Mouse (Mus musculus) embryonic facial prominence, embryonic 12.5 days (tissue): ENCODE data around the gene Specc1l. TPM values are rescaled to one million over a fixed set of nuclear protein-coding genes. Genes with fewer than 3 reads are reported as not detected.

ENCODE experiments used
- ATAC-seq: fragments of 200-750 bp; cut with Nextera tagmentation; 2 replicates; pipeline ENCODE4 v1.8.0; 2017; ENCODE audit not compliant: insufficient number of reproducible peaks, insufficient read depth, low FRiP score, low TSS enrichment
- H3K27ac ChIP-seq: fragments of 300-500 bp; sonication (generic); 2 replicates; pipeline ENCODE4 v1.5.1; 2016; ENCODE audit warnings: mild to moderate bottlenecking
- H3K27me3 ChIP-seq: fragments of 300-500 bp; sonication (generic); 2 replicates; pipeline ENCODE4 v1.6.1; 2016; ENCODE audit warnings: mild to moderate bottlenecking, moderate library complexity
- H3K36me3 ChIP-seq: fragments of 300-500 bp; sonication (generic); 2 replicates; pipeline ENCODE4 v1.6.1; 2016; ENCODE audit warnings: mild to moderate bottlenecking
- H3K4me1 ChIP-seq: fragments of 300-500 bp; sonication (generic); 2 replicates; pipeline ENCODE4 v1.6.1; 2016
- H3K4me2 ChIP-seq: fragments of 300-500 bp; sonication (generic); replicated peaks from 2 replicates; pipeline ENCODE4 v1.6.1; 2016; ENCODE audit warnings: mild to moderate bottlenecking, moderate library complexity
- H3K4me3 ChIP-seq: fragments of 300-500 bp; sonication (generic); 2 replicates; pipeline ENCODE4 v1.5.1; 2016; ENCODE audit warnings: mild to moderate bottlenecking
- H3K9ac ChIP-seq: fragments of 300-500 bp; sonication (generic); 2 replicates; pipeline ENCODE4 v1.6.1; 2016; ENCODE audit warnings: mild to moderate bottlenecking, moderate library complexity
- H3K9me3 ChIP-seq: fragments of 300-500 bp; sonication (generic); 2 replicates; pipeline ENCODE4 v1.6.1; 2016; ENCODE audit warnings: mild to moderate bottlenecking, moderate library complexity
- WGBS: fragments of 180-500 bp; shearing (Covaris S2); methylation state at CpG from one replicate; pipeline ENCODE4 v1.1.7; 2016; 5-methylcytosine and 5-hydroxymethylcytosine counted together
- polyA plus RNA-seq: library from polyadenylated mRNA; unstranded; fragments of >200 nt; fragmentation: Nextera tagmentation; extraction: Ambion mirVana; gene quantifications from 2 replicates; pipeline ENCODE4 v1.2.1, GENCODE M21; 2016

The Specc1l gene
- polyA plus RNA-seq, 1 experiment from 2014 or later: 52.3 TPM

GRCm38 (mm10) chr10:75303324-75304048, 91.6 kb downstream of the Specc1l start:
- no peaks in the 10 kb centered on the region for H3K27me3 ChIP-seq
- no peak overlapping the region for H3K4me2 ChIP-seq
- H3K36me3 ChIP-seq: peaks cover 55% of the 10 kb centered on the region
- H3K9me3 ChIP-seq: no peaks in the 10 kb centered on the region
- H3K27ac ChIP-seq: no peak overlapping the region
- no peak for ATAC-seq
- 87% methylated on average over 8 of the region's 8 CpGs for WGBS
- H3K4me3 ChIP-seq: no peak overlapping the region
- H3K4me1 ChIP-seq: no peaks in the 10 kb centered on the region
- H3K9ac ChIP-seq: no peak overlapping the region

- Histone ChIP-seq H3K27ac (no peak overlapping the region), H3K9ac (no peak overlapping the region), H3K4me2 (no peak overlapping the region), H3K27me3 (no peaks in the 10 kb centered on the region), H3K36me3 (peaks cover 56% of the 10 kb centered on the region), H3K4me1 (no peaks in the 10 kb centered on the region), H3K4me3 (no peak overlapping the region), H3K9me3 (no peaks in the 10 kb centered on the region)
- WGBS: 93% methylated on average over 5 of the region's 5 CpGs
- ATAC-seq: no peak
These were observed 92.2 kb downstream of the Specc1l start for GRCm38 (mm10) chr10:75304049-75304405.

- Histone ChIP-seq H3K27ac (no peak overlapping the region), H3K4me2 (no peak overlapping the region), H3K9me3 (no peaks in the 10 kb centered on the region), H3K9ac (no peak overlapping the region), H3K4me3 (no peak overlapping the region), H3K27me3 (no peaks in the 10 kb centered on the region), H3K4me1 (no peaks in the 10 kb centered on the region), H3K36me3 (peaks cover 60% of the 10 kb centered on the region)
- 76% methylated on average over 6 of the region's 6 CpGs for WGBS
- ATAC-seq: no peak
These were observed 92.5 kb downstream of the Specc1l start for GRCm38 (mm10) chr10:75304413-75304812.

- Histone ChIP-seq H3K4me3 (no peak overlapping the region), H3K4me1 (no peaks in the 10 kb centered on the region), H3K36me3 (peaks cover 80% of the 10 kb centered on the region), H3K9ac (no peak overlapping the region), H3K9me3 (no peaks in the 10 kb centered on the region), H3K27me3 (no peaks in the 10 kb centered on the region), H3K4me2 (no peak overlapping the region), H3K27ac (no peak overlapping the region)
- 96% methylated on average over 7 of the region's 7 CpGs for WGBS
- no peak for ATAC-seq
These were observed 95.3 kb downstream of the Specc1l start for GRCm38 (mm10) chr10:75307130-75307529.

- Histone ChIP-seq H3K9me3 (no peaks in the 10 kb centered on the region), H3K4me2 (no peak overlapping the region), H3K9ac (no peak overlapping the region), H3K36me3 (peaks cover 58% of the 10 kb centered on the region), H3K4me1 (0 out of 2 replicates have a peak, but pooled peaks cover 3% of the 10 kb centered on the region), H3K4me3 (no peak overlapping the region), H3K27ac (no peak overlapping the region), H3K27me3 (peaks cover 15% of the 10 kb centered on the region)
- ATAC-seq: no peak
- 76% methylated on average over 7 of the region's 7 CpGs for WGBS
These were observed 100.5 kb downstream of the Specc1l start for GRCm38 (mm10) chr10:75312361-75312760.

GRCm38 (mm10) chr10:75314190-75314980, 102.5 kb downstream of the Specc1l start:
- Histone ChIP-seq H3K4me3 (no peak overlapping the region), H3K9ac (no peak overlapping the region), H3K4me2 (no peak overlapping the region), H3K9me3 (no peaks in the 10 kb centered on the region), H3K27ac (no peak overlapping the region), H3K36me3 (peaks cover 38% of the 10 kb centered on the region), H3K27me3 (peaks cover 35% of the 10 kb centered on the region), H3K4me1 (0 out of 2 replicates have a peak, but pooled peaks cover 3% of the 10 kb centered on the region)
- no peak for ATAC-seq
- WGBS: 65% methylated on average over 6 of the region's 6 CpGs

- 0 out of 2 replicates have a peak, but pooled peaks cover 3% of the 10 kb centered on the region for H3K4me1 ChIP-seq
- peaks cover 45% of the 10 kb centered on the region for H3K27me3 ChIP-seq
- ATAC-seq: no peak
- peaks cover 26% of the 10 kb centered on the region for H3K36me3 ChIP-seq
- no peak overlapping the region for H3K4me3 ChIP-seq
- H3K27ac ChIP-seq: no peak overlapping the region
- no peak overlapping the region for H3K4me2 ChIP-seq
- H3K9ac ChIP-seq: no peak overlapping the region
- WGBS: 78% methylated on average over 8 of the region's 8 CpGs
- H3K9me3 ChIP-seq: no peaks in the 10 kb centered on the region
These were observed 103.9 kb downstream of the Specc1l start for GRCm38 (mm10) chr10:75315756-75316155.

GRCm38 (mm10) chr10:75316472-75316871, 104.6 kb downstream of the Specc1l start:
- Histone ChIP-seq H3K4me3 (peak overlapping the region; percentile 39), H3K9me3 (no peaks in the 10 kb centered on the region), H3K27ac (0 out of 2 replicates have a peak overlapping the region, but pooled peaks have one; percentile 7), H3K36me3 (peaks cover 19% of the 10 kb centered on the region), H3K27me3 (peaks cover 45% of the 10 kb centered on the region), H3K9ac (peak overlapping the region; percentile 39), H3K4me2 (peak overlapping the region; percentile 63), H3K4me1 (0 out of 2 replicates have a peak, but pooled peaks cover 3% of the 10 kb centered on the region)
- no peak for ATAC-seq
- 3% methylated on average over 9 of the region's 9 CpGs for WGBS

GRCm38 (mm10) chr10:75316872-75316907, 104.8 kb downstream of the Specc1l start, which contains the start of gene Adora2a:
Gene Adora2a (plus strand): TSS chr10:75316877.
- no peak for ATAC-seq
- Histone ChIP-seq H3K4me1 (0 out of 2 replicates have a peak, but pooled peaks cover 3% of the 10 kb centered on the region), H3K9ac (peak within 1 kb of the TSS; percentile 39), H3K36me3 (peaks cover 17% of the 10 kb centered on the region), H3K4me3 (peak within 1 kb of the TSS; percentile 39), H3K27ac (0 out of 2 replicates have a peak within 1 kb of the TSS, but pooled peaks have one; percentile 7), H3K4me2 (peak within 1 kb of the TSS; percentile 63), H3K27me3 (peaks cover 45% of the 10 kb centered on the region), H3K9me3 (no peaks in the 10 kb centered on the region)
- WGBS: 0% methylated on average over 4 of the region's 4 CpGs

GRCm38 (mm10) chr10:75316908-75317761, 105.3 kb downstream of the Specc1l start:
- Histone ChIP-seq H3K4me3 (peak overlapping the region; percentile 39), H3K9me3 (no peaks in the 10 kb centered on the region), H3K4me1 (0 out of 2 replicates have a peak, but pooled peaks cover 3% of the 10 kb centered on the region), H3K9ac (peak overlapping the region; percentile 39), H3K27ac (no peak overlapping the region), H3K36me3 (peaks cover 12% of the 10 kb centered on the region; the same call in 1 of the 2 replicates), H3K4me2 (peak overlapping the region; percentile 63), H3K27me3 (peaks cover 45% of the 10 kb centered on the region)
- 1% methylated on average over 80 of the region's 81 CpGs for WGBS
- ATAC-seq: no peak

GRCm38 (mm10) chr10:75318206-75318605, 106.3 kb downstream of the Specc1l start:
- 79% methylated on average over 6 of the region's 6 CpGs for WGBS
- 0 out of 2 replicates have a peak, but pooled peaks cover 2% of the 10 kb centered on the region for H3K36me3 ChIP-seq
- H3K27ac ChIP-seq: no peak overlapping the region
- 0 out of 2 replicates have a peak, but pooled peaks cover 9% of the 10 kb centered on the region for H3K4me1 ChIP-seq
- H3K9ac ChIP-seq: no peak overlapping the region
- no peaks in the 10 kb centered on the region for H3K9me3 ChIP-seq
- H3K4me3 ChIP-seq: peak overlapping the region; percentile 39; the same call in 1 of the 2 replicates
- peaks cover 45% of the 10 kb centered on the region for H3K27me3 ChIP-seq
- peak overlapping the region; percentile 63; the same call in 1 of the 2 replicates for H3K4me2 ChIP-seq
- no peak for ATAC-seq
